Mouse (Mus musculus): ENCODE data around the gene Vipas39. TPM values are rescaled to one million over a fixed set of nuclear protein-coding genes. Genes with fewer than 3 reads are reported as not detected.
"Not testable (repeated sequence)": the region's sequence is repeated elsewhere in the genome, so short reads cannot be mapped to it uniquely, and the experiment has no call there.

Vipas39 gene
- total RNA-seq, 2 experiments from 2014 or later: 34.4 to 37.4 TPM

GRCm38 (mm10) chr12:87267682-87268081 lies 1.6 kb upstream of the Vipas39 start:
- DNase-seq: peak; percentile 35 to 57

- DNase-seq: peak; percentile 28 to 34
Observed at GRCm38 (mm10) chr12:87266827-87267603, 959 bp upstream of the Vipas39 start.

- no peak for DNase-seq
Observed at GRCm38 (mm10) chr12:87265444-87265843, 612 bp downstream of the Vipas39 start.

- no peak for DNase-seq
Observed at GRCm38 (mm10) chr12:87260562-87260961, 5.5 kb downstream of the Vipas39 start.

GRCm38 (mm10) chr12:87256629-87257028 lies 9.4 kb downstream of the Vipas39 start:
- no peak for DNase-seq

GRCm38 (mm10) chr12:87253878-87254277 lies 12.2 kb downstream of the Vipas39 start:
- DNase-seq: no peak

GRCm38 (mm10) chr12:87250161-87250560 lies 15.9 kb downstream of the Vipas39 start:
- DNase-seq: no peak

GRCm38 (mm10) chr12:87238632-87239031 lies 27.4 kb downstream of the Vipas39 start, which contains the start of gene Noxred1:
TSS of gene Noxred1 (minus strand) at chr12:87238732.
- no peak for DNase-seq

GRCm38 (mm10) chr12:87236882-87237483 lies 29.1 kb downstream of the Vipas39 start:
- DNase-seq: no peak

GRCm38 (mm10) chr12:87230379-87230895 lies 35.6 kb downstream of the Vipas39 start:
- no peak for DNase-seq

GRCm38 (mm10) chr12:87229633-87230032 lies 36.4 kb downstream of the Vipas39 start:
- no peak for DNase-seq

- DNase-seq: no peak
Observed at GRCm38 (mm10) chr12:87226801-87227200, 39.3 kb downstream of the Vipas39 start.

GRCm38 (mm10) chr12:87224950-87225349 lies 41.1 kb downstream of the Vipas39 start:
- no peak for DNase-seq

GRCm38 (mm10) chr12:87219362-87219761 lies 46.7 kb downstream of the Vipas39 start:
- DNase-seq: no peak

- DNase-seq: no peak
Observed at GRCm38 (mm10) chr12:87217596-87217995, 48.5 kb downstream of the Vipas39 start.

GRCm38 (mm10) chr12:87216053-87216452 lies 50.0 kb downstream of the Vipas39 start:
- DNase-seq: no peak

- DNase-seq: no peak
Observed at GRCm38 (mm10) chr12:87212844-87213606, 53.0 kb downstream of the Vipas39 start.

GRCm38 (mm10) chr12:87205789-87206188 lies 60.3 kb downstream of the Vipas39 start:
- not testable (repeated sequence) for DNase-seq

- no peak for DNase-seq
Observed at GRCm38 (mm10) chr12:87201694-87202093, 64.4 kb downstream of the Vipas39 start.

- DNase-seq: peak; percentile 86 to 89
Observed at GRCm38 (mm10) chr12:87199973-87200586, 66.0 kb downstream of the Vipas39 start, which contains the start of gene Tmed8. TSS of gene Tmed8 (minus strand) at chr12:87200454.

- peak; percentile 45 to 69 for DNase-seq
Observed at GRCm38 (mm10) chr12:87199206-87199972, 66.7 kb downstream of the Vipas39 start, which contains the start of gene Samd15. TSS of gene Samd15 (plus strand) at chr12:87199723.

Data from adrenal gland, postnatal 36 days (tissue).